Comparison of ENCODE assay signal across 23 mouse cellular contexts in genomic region chr10:127955034-127955433, GRCm38 (mm10). TPM values are rescaled to one million over a fixed set of nuclear protein-coding genes. Genes with fewer than 3 reads are reported as not detected.
"Had no signal": no experiment of that assay in that cellular context is flagged by ENCODE, and none has a peak within 500 bp of the region (broad histone marks: within the 10 kb centered on the region; RNA-seq: fewer than 3 reads in every experiment).

No protein-coding gene starts in this region.

- H3K4me3 ChIP-seq: limb, embryonic 12.5 days; liver, embryonic 15.5 days; midbrain, embryonic 10.5 days; myocyte; neural tube, embryonic 15.5 days had no signal

- DNase-seq: kidney, adult 11 months; kidney, postnatal 10 days; kidney, postnatal 4 days; layer of hippocampus, postnatal 36 days; lung, adult 2 months; lung, postnatal 4 days; midbrain, embryonic 14.5 days; right cerebral cortex, adult 18-20 months; right cerebral cortex, postnatal 25 days; thymus, adult 18-20 months; thymus, postnatal 14 days had no signal

- H3K9me3 ChIP-seq: limb, embryonic 12.5 days; liver, embryonic 15.5 days; midbrain, embryonic 10.5 days; neural tube, embryonic 15.5 days had no signal

- H3K27ac ChIP-seq: limb, embryonic 12.5 days; liver, embryonic 15.5 days; midbrain, embryonic 10.5 days; neural tube, embryonic 15.5 days had no signal

- H3K4me1 ChIP-seq: midbrain, embryonic 10.5 days; neural tube, embryonic 15.5 days had no signal

- H3K36me3 ChIP-seq: limb, embryonic 12.5 days; liver, embryonic 15.5 days; midbrain, embryonic 10.5 days; neural tube, embryonic 15.5 days had no signal

- H3K27me3 ChIP-seq: limb, embryonic 12.5 days; liver, embryonic 15.5 days; neural tube, embryonic 15.5 days had no signal

- ATAC-seq: lung, postnatal 0 days had no signal

- H3K9ac ChIP-seq: limb, embryonic 12.5 days; liver, embryonic 15.5 days; neural tube, embryonic 15.5 days had no signal

- H3K4me2 ChIP-seq: limb, embryonic 12.5 days; liver, embryonic 11.5 days; liver, embryonic 15.5 days; neural tube, embryonic 15.5 days had no signal

RNA-seq across cellular contexts. Expression of gene Hsd17b6, which starts 52.4 kb away (rescaled TPM):
- total RNA-seq: layer of hippocampus, postnatal 36 days; left cerebral cortex, adult 8-10 months; left cerebral cortex, postnatal 36 days; megakaryocyte, adult 5-6 weeks had no signal
- polyA plus RNA-seq: kidney, embryonic 14.5 days; limb, embryonic 12.5 days; liver, embryonic 11.5 days; lung, postnatal 0 days; midbrain, embryonic 10.5 days; midbrain, embryonic 14.5 days; myocyte; neural tube, embryonic 11.5 days; neural tube, embryonic 15.5 days had no signal

RNA-seq across cellular contexts. Expression of gene Sdr9c7, which starts 56.7 kb away (rescaled TPM):
- total RNA-seq: layer of hippocampus, postnatal 36 days; left cerebral cortex, adult 8-10 months; left cerebral cortex, postnatal 36 days; megakaryocyte, adult 5-6 weeks had no signal
- polyA plus RNA-seq: kidney, embryonic 14.5 days; limb, embryonic 12.5 days; liver, embryonic 11.5 days; liver, embryonic 15.5 days; lung, postnatal 0 days; midbrain, embryonic 10.5 days; midbrain, embryonic 14.5 days; myocyte; neural tube, embryonic 11.5 days; neural tube, embryonic 15.5 days had no signal
